Mouse (Mus musculus) left cerebral cortex, adult 2 months (tissue): Measurements from ENCODE around the gene Mybpc2. TPM values are rescaled to one million over a fixed set of nuclear protein-coding genes. Genes with fewer than 3 reads are reported as not detected.
A peak's percentile ranks its signal among the peaks of the same experiment; 100 is the strongest.

Source experiments
- DNase-seq, 2 experiments: peaks; one replicate each; pipeline ENCODE4 v3.0.0; 2021 to 2022; ENCODE audit warnings: low spot score in 2 of 2, mixed read lengths in 1 of 2; ENCODE audit errors: extremely low spot score in 1 of 2
- H3K27ac ChIP-seq: fragments of 200-600 bp; 2 replicates; pipeline ENCODE4 v1.8.1; 2022
- H3K4me3 ChIP-seq: fragments of 200-600 bp; 2 replicates; pipeline ENCODE4 v1.8.1; 2022
- CTCF ChIP-seq: fragments of 200-600 bp; IDR thresholded peaks from 2 replicates; pipeline ENCODE4 v1.8.1; 2022; ENCODE audit warnings: antibody characterized with exemption, mild to moderate bottlenecking, moderate library complexity
- intact Hi-C: fragments of 180-260 bp; cut with DNase I; formaldehyde crosslinking; loops from one replicate; pipeline ENCODE4 v1.15.1; 2025
- total RNA-seq, 2 experiments: library from RNA; stranded (reverse); gene quantifications; 2 replicates each; pipeline ENCODE4 v1.2.3; 2021

Gene Mybpc2
- total RNA-seq, 2 experiments from 2014 or later: 0.29 TPM; not detected in 1

DNA sequence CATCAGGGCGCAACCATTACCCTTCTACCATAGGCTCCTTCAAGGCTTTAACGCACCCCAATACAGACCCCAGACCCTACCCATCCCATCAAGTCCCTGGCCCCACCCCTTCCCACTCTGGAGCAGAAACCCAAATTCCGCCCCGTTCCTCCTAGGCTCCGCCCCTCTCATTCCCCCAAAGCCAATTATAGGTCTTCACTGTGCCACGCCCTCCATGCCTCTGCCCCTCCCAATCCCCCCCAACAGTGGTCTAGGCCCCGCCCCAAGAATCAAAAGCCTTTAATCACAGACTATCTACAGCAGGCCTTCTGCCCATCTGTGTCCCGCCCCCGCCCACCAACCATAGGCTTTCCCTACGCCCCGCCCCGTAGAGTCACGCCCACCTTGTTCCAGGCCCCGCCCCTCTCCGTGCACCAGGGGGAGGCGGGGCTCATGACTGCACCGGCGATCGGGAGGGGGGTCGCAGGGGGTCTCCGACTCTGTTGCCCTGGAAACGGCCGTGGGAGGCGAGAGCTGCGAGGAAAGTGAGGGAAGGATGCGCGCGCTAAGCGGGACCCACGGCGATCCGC is 28.8 kb upstream of the Mybpc2 start:
- peak in 1 of 2 experiments; percentile 47 for DNase-seq
- intact Hi-C loops: loop anchor here (5.0 kb wide), 1 partner anchor 176 kb away; no protein-coding TSS in a partner anchor
- no peak for TF ChIP-seq CTCF

DNA sequence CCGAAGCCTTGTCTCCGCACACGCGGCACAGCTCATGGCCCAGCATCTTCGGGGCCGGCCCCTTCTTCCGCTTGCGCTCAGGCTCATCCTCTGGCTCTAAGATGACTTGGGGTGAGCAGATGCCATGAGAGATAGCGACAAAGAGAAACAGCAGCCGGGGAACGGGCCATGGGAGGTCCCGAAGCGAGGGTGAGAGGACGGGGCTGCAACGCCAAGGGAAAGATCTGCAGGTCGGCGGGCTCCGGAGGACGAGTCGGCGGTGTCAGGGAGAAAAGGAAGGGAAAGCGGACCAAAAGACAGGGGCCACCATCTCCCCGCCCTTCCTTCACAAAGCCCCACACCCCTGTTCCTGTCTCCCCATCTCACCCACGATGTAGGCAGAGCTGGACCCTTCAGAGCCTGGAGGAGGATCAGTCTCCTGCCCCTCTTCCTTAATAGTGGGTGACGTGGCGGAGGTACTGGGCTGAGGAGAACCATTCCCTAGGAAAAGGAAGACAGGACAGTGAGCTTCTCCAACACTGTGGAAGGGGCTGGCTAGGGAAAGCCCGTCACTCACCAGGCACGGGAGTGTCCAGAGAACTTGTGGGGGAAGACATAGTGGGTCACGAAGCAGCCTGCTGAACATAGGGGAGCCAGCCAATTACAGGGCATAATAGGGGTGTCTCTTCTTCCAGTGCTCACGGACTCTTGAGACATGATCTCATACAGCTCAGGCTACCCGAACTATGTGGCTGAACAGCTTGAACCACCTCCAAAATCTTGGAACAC is 27.9 kb upstream of the Mybpc2 start:
- DNase-seq: no peak
- no peak overlapping the region for H3K27ac ChIP-seq
- intact Hi-C loops: loop anchor here (5.0 kb wide), 1 partner anchor 175 kb away; no protein-coding TSS in a partner anchor
- TF ChIP-seq CTCF: no peak
- H3K4me3 ChIP-seq: no peak overlapping the region; the same call in 1 of the 2 replicates

More for the DNA sequence above, 28.8 kb upstream of the Mybpc2 start:
- Histone ChIP-seq H3K4me3 (peak overlapping the region; percentile 95), H3K27ac (peak overlapping the region; percentile 89)

DNA sequence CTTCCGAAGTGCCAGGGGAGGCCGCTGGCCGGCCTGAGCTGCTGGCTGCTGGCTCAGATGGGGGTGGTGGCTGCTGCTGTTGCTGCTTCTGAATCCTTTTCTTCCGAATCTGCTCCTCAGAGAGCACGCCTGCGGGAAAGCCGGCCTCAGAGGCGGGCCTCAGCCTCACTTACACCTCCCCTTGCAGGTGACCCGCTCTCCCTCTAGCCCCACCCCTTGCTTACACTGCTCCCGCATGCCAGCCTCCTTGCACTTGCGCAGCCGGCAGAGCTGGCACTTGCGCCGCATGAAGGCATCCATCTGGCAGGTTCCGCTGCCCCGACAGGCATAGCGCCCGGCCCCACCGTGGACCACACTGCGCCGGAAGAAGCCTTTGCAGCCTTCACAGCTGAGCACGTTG is 27.3 kb upstream of the Mybpc2 start:
- Histone ChIP-seq H3K4me3 (no peak overlapping the region), H3K27ac (no peak overlapping the region)
- DNase-seq: no peak
- TF ChIP-seq CTCF: no peak
- intact Hi-C loops: loop anchor here (5.0 kb wide), 1 partner anchor 174 kb away; no protein-coding TSS in a partner anchor

DNA sequence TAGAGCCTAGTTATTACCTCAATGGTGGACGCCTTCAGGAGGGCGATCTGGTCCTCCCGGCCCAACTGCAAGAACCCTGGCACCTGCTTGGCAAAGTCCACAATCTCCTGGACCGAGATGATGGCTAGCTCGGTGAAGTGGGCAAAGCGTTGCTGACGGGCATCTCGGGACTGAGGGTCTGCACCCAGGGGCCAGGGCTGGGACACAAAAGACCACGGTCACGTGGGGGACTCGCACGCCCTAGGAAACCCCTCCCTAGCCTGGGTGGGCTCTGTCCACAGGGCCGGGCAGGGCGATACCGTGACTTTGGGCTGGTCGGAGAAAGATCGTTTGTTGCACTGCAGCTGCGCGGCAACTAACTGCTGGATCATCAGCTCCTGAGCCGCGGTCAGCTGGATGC is 26.8 kb upstream of the Mybpc2 start:
- intact Hi-C loops: loop anchor here (5.0 kb wide), 1 partner anchor 174 kb away; no protein-coding TSS in a partner anchor
- no peak for TF ChIP-seq CTCF
- Histone ChIP-seq H3K27ac (no peak overlapping the region), H3K4me3 (no peak overlapping the region)
- DNase-seq: no peak

DNA sequence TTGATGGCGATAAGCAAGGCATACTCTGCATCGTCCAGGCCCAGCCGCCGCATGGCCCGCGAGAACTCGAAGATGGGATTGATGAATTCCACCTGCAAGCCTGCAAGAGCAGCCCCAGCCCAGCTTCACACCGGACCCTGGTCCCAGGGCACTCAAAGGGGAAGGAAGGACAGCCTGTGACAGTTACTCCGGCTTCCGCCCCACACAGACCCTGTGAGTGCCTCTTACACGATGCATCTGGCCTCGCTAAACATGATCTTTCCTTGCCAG is 25.9 kb upstream of the Mybpc2 start:
- no peak overlapping the region for H3K4me3 ChIP-seq
- TF ChIP-seq CTCF: no peak
- intact Hi-C loops: loop anchor here (5.0 kb wide), 1 partner anchor 173 kb away; no protein-coding TSS in a partner anchor
- DNase-seq: no peak
- H3K27ac ChIP-seq: no peak overlapping the region

DNA sequence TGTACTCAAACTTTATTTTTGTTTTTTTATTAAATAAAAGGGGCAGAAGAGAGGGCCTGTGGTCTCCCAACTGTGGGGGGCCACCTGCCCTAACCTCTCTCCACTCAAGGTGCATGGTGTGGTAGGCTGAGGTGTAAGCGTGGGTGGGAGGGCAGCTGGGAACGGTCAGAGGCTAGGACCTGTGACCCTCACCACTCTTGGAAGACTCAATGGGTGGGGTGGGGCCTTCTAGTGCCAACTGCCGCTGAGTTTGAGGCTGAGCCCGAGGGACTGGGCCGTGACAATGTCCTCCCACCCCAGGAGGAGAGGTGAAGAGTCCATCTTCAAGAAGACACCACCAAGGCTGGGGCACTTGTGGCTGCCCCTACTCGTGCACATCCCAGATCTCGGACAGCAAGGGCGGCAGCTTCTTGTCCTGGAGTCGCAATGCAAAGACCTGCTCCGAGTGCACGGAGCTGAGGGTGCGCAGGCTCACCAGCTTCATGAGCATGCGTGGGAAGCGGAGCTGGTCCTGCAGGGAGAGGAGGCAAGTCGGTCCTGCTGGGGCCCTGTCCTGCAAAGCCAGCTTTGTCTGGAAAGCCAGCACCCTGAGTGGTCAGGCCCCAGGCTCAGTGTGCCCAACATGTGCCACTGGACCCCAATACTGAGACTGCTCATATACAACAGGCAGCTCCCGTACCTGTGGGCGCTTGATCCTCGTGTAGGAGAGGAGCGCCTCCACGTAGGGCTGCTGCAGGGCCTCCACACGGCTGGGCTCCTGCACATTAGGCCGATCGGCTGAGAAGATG is 25.4 kb upstream of the Mybpc2 start:
- Histone ChIP-seq H3K27ac (no peak overlapping the region), H3K4me3 (no peak overlapping the region)
- DNase-seq: no peak
- intact Hi-C loops: loop anchor here (2.0 to 5.0 kb wide), 3 partner anchors 23 to 173 kb away; no protein-coding TSS in a partner anchor
- TF ChIP-seq CTCF: no peak

DNA sequence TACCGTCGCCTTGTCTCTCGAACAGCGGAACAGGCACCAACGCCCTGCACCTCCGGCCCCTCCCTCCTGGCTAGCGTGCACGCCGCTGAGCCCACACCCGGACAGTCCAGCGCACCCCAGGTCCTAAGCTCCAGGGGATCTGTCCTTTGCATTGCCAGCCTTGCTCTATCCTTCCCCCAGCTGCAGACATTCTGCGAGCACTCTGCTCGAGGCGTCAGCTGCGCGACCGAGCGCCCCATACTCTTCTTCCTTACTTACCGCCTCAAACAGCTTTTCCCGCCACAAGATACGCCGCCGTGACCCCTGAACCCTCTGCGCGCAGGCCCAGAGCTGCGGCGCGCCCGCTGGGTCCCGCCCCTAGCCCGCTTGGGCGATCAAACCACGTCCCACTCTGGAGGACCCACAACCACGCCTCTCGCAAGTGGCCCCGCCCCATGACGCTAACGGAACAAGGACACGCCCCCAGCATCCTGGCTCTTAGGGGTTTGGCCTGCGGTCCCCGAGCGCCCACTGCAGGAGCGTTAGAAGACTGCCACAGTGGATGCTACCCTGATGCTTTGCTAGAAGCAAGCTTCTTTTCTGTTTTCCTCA is 24.1 kb upstream of the Mybpc2 start, which contains the start of gene Pold1:
Pold1 (minus strand) TSS at position 353 of the 591 bp plus-strand sequence.
- Histone ChIP-seq H3K4me3 (peak within 1 kb of the TSS; percentile 61), H3K27ac (peak within 1 kb of the TSS; percentile 12)
- intact Hi-C loops: loop anchor here (2.0 kb wide), 2 partner anchors 22 to 48 kb away; no protein-coding TSS in a partner anchor
- DNase-seq: peak; percentile 99
- TF ChIP-seq CTCF: peak; percentile 90

DNA sequence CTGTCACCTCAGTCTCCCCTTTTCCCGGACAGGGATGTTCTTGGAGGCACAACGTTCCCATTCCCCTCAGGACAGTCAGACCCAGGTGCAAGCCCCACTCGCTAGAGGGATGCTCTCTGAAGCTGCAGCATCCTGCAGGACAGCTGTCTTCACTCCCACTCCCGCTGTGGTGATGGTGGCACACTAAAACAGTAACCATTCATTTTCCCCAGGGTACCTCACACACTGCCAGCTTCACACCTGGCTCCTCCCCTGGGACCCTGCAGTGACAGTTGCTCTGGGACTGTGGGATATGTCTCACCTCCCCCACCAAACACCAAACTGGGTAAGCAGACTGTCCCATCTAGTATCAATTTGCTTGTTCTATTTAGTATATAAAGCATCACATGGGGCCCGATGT is 23.3 kb upstream of the Mybpc2 start:
- TF ChIP-seq CTCF: no peak
- intact Hi-C loops: loop anchor here (2.0 kb wide), 2 partner anchors 21 to 47 kb away; no protein-coding TSS in a partner anchor
- no peak for DNase-seq
- no peak overlapping the region; the same call in 1 of the 2 replicates for H3K4me3 ChIP-seq
- no peak overlapping the region for H3K27ac ChIP-seq

DNA sequence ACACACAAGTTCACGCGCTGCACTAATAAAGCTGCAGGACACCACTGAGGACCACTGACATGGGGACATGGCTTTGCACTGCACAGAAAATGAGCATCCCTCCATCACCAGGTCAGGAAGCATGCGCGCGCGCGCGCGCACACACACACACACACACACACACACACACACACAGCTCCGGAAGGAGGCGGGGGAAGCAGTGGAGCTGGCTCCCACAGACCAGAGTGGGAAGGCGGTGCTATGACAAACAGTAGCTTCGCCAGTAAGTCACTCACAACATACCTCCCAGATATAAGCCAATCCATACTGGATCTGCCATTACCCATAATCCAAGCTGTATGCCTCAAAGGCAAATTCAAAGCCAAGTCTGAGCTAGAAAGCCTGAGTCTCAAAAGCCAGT is 22.6 kb upstream of the Mybpc2 start:
- Histone ChIP-seq H3K4me3 (no peak overlapping the region), H3K27ac (no peak overlapping the region)
- DNase-seq: no peak
- TF ChIP-seq CTCF: no peak
- intact Hi-C loops: no loop called here

DNA sequence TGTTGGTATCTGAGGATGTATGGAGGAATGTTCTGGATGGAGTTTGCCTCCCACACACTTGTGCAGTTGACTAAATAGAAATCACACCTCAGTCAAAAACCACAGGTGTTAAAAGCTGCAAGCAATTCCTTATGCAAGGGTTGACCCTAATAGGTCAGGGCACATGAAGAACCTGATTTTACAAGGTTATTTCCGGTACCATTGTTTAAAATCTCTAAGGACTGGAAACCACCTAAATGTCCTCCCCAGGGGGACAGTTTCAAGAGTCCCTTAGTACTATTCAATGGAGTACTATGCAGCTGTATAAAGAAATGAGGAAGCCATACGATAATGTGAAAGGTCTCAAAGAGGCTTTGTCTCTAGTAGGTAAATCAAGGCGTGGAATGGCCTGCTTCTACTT is 21.8 kb upstream of the Mybpc2 start:
- Histone ChIP-seq H3K4me3 (no peak overlapping the region), H3K27ac (no peak overlapping the region)
- no peak for TF ChIP-seq CTCF
- intact Hi-C loops: no loop called here
- no peak for DNase-seq

DNA sequence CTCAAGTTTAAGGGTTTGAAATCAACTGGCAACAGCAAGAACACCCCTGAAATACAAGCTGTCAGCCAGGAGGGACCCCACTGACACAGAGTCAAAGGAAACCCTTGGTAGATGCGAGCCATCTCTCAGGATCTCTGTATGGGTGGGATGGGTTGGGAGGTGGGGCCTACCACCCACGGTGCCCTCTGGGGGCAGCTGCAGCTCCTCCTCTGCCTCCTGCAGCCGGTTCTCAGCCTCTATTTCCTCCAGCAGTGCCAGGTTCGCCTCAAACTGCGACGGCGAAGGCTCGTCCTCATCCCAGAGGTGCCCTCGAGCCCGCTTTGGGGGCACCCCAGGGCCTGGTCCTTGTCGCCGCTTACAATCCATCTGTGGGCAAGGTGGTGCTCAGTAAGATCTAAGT is 18.6 kb upstream of the Mybpc2 start:
- TF ChIP-seq CTCF: no peak
- no peak overlapping the region for H3K4me3 ChIP-seq
- DNase-seq: no peak
- intact Hi-C loops: no loop called here
- H3K27ac ChIP-seq: no peak overlapping the region
